Mouse (Mus musculus): ENCODE measurements around the gene Rhof.
A peak's percentile ranks its signal among the peaks of the same experiment; 100 is the strongest.

- no peak for TF ChIP-seq TAL1 (IDR thresholded peaks at IDR 0.05; ENCODE audit: low read length)
- 0 out of 2 replicates have a peak, but pooled peaks have one; percentile 4 for TF ChIP-seq GATA1 (IDR thresholded peaks at IDR 0.05; ENCODE audit: low read length)
Measured at GRCm38 (mm10) chr5:123134875-123135382, 2.4 kb upstream of the Rhof start.
